Mouse (Mus musculus) liver, embryonic 14.5 days (tissue): ENCODE measurements around the gene Zfp618.

Source experiments
- CTCF ChIP-seq: IDR thresholded peaks from 2 replicates; pipeline ENCODE4 v1.5.1; 2016; ENCODE audit warnings: antibody characterized with exemption, low read depth, control low read depth
- EP300 ChIP-seq: IDR thresholded peaks from 2 replicates; pipeline ENCODE4 v1.6.1; 2016; ENCODE audit warnings: antibody characterized with exemption, low read depth

GRCm38 (mm10) chr4:63027451-63027850 lies 62.1 kb downstream of the Zfp618 start:
- TF ChIP-seq CTCF, result no peak
- TF ChIP-seq EP300, result no peak
